Mouse (Mus musculus): Measurements from ENCODE around the gene Ddost. TPM values are rescaled to one million over a fixed set of nuclear protein-coding genes. Genes with fewer than 3 reads are reported as not detected.
"Not testable (repeated sequence)": the region's sequence is repeated elsewhere in the genome, so short reads cannot be mapped to it uniquely, and the experiment has no call there.

Gene Ddost
- polyA plus RNA-seq, 1 experiment from 2014 or later, result 178 TPM

DNA sequence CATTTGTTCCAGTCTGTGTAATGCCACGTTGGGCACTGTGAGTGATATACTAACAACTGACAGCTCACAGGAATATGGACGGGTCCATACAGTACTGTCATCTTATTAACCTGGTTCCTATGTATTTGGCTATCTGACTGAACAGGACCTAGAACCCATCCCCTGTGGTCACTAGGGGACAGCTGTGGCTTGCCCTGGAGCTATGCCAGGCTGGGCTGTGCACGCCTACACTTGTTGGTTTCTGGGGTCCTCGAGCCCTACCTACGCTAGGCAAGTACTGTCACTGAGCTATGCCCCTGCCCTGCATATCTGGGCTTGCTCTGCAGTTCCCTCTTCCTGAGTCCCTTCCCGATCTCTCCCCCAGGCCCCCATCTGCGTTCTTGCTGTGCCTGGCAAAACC is 17.0 kb downstream of the Ddost start:
- H3K9me3 ChIP-seq (ENCODE audit: control insufficient read depth), result no peaks in the 10 kb centered on the region
- H3K27ac ChIP-seq (ENCODE audit: low read depth, low read length), result no peak overlapping the region
- no peak overlapping the region for H3K4me3 ChIP-seq (ENCODE audit: low read depth, low read length)
- H3K27me3 ChIP-seq (replicated peaks; ENCODE audit: control insufficient read depth, insufficient read depth, low read length), result no peaks in the 10 kb centered on the region
- peaks cover 3% of the 10 kb centered on the region; the same call in 1 of the 2 replicates for H3K4me1 ChIP-seq (replicated peaks; ENCODE audit: control insufficient read depth, insufficient read depth, low read length)
- no peak for TF ChIP-seq CTCF (IDR thresholded peaks at IDR 0.05; ENCODE audit: low read depth)
- H3K4me2 ChIP-seq (replicated peaks; ENCODE audit: low read depth), result no peak overlapping the region
- peaks cover 19% of the 10 kb centered on the region for H3K36me3 ChIP-seq (ENCODE audit: control insufficient read depth, insufficient read depth)
- 80% methylated on average over 7 of the region's 7 CpGs for WGBS
- H3K9ac ChIP-seq (ENCODE audit: low read depth, low read length), result no peak overlapping the region
- no peak for ATAC-seq

DNA sequence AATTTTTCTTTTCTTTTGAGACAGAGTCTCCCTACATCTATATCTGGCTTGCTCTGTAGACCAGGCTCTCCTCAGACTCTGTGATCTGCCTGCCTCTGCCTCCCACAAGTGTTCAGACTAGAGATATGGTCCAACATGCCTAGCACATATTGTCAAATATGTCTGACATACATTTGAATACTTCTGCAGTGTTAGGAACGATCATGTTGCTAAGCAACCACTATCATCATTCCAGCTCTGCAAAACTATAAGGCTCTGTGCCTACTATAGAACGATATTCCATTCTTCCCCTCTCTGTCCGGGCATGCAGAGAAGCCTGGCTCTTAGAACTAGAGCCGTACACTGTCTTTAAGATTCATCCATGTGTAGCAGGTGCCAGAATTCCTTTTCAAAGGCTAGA is 18.2 kb downstream of the Ddost start:
- WGBS, result 58% methylated on average over 4 of the region's 4 CpGs
- Histone ChIP-seq H3K4me1 (replicated peaks; ENCODE audit: control insufficient read depth, insufficient read depth, low read length) (peaks cover 4% of the 10 kb centered on the region; the same call in 1 of the 2 replicates), H3K9me3 (ENCODE audit: control insufficient read depth) (no peaks in the 10 kb centered on the region), H3K4me3 (ENCODE audit: low read depth, low read length) (no peak overlapping the region), H3K27ac (ENCODE audit: low read depth, low read length) (no peak overlapping the region), H3K4me2 (replicated peaks; ENCODE audit: low read depth) (no peak overlapping the region), H3K36me3 (ENCODE audit: control insufficient read depth, insufficient read depth) (peaks cover 10% of the 10 kb centered on the region; the same call in 1 of the 2 replicates), H3K27me3 (replicated peaks; ENCODE audit: control insufficient read depth, insufficient read depth, low read length) (no peaks in the 10 kb centered on the region), H3K9ac (ENCODE audit: low read depth, low read length) (no peak overlapping the region)
- no peak for ATAC-seq
- TF ChIP-seq CTCF (IDR thresholded peaks at IDR 0.05; ENCODE audit: low read depth), result no peak

DNA sequence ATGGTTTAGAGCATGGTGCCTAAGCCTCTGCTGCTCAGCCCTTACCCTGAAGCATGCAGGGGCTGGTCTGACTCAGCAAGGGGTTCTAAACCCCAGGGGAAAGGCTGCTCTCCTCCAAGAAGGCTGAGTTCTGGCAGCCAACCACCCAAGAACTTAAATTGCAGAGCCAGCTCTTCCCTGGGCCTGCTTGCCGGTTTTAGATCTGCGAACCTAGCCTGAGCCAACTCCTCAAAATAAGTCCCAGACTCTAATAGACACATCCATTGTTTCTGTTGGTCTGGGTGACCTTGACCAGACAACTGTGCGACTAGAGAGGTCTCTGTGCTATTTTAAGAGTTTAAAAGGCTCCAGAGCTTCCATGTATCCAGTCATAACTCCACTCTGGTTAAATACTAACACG is 19.2 kb downstream of the Ddost start:
- no peak overlapping the region for H3K9ac ChIP-seq (ENCODE audit: low read depth, low read length)
- H3K36me3 ChIP-seq (ENCODE audit: control insufficient read depth, insufficient read depth), result peaks cover 5% of the 10 kb centered on the region; the same call in 1 of the 2 replicates
- ATAC-seq, result no peak
- 37% methylated on average over 4 of the region's 4 CpGs for WGBS
- no peaks in the 10 kb centered on the region for H3K27me3 ChIP-seq (replicated peaks; ENCODE audit: control insufficient read depth, insufficient read depth, low read length)
- no peak for TF ChIP-seq CTCF (IDR thresholded peaks at IDR 0.05; ENCODE audit: low read depth)
- H3K4me2 ChIP-seq (replicated peaks; ENCODE audit: low read depth), result no peak overlapping the region
- peaks cover 4% of the 10 kb centered on the region; the same call in 1 of the 2 replicates for H3K4me1 ChIP-seq (replicated peaks; ENCODE audit: control insufficient read depth, insufficient read depth, low read length)
- no peaks in the 10 kb centered on the region for H3K9me3 ChIP-seq (ENCODE audit: control insufficient read depth)
- no peak overlapping the region for H3K27ac ChIP-seq (ENCODE audit: low read depth, low read length)
- no peak overlapping the region for H3K4me3 ChIP-seq (ENCODE audit: low read depth, low read length)

DNA sequence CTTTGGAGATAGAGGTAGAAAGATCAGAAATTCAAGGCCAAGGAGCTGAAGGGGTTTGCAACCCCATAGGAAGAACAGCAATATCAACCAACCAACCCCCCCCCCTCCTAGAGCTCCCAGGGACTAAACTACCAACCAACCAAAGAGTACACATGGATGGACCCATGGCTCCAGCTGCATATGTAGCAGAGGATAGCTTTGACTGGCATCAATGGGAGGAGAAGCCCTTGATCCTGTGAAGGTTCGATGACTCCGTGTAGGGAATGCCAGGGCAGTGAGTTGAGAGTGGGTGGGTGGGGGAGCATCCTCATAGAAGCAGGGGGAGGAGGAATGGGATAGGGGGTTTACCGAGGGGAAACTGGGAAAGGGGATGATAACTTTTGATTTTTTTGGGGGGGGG is 19.9 kb downstream of the Ddost start:
- no peak for ATAC-seq
- Histone ChIP-seq H3K27me3 (replicated peaks; ENCODE audit: control insufficient read depth, insufficient read depth, low read length) (no peaks in the 10 kb centered on the region), H3K9ac (ENCODE audit: low read depth, low read length) (no peak overlapping the region), H3K4me2 (replicated peaks; ENCODE audit: low read depth) (no peak overlapping the region), H3K4me1 (replicated peaks; ENCODE audit: control insufficient read depth, insufficient read depth, low read length) (peaks cover 4% of the 10 kb centered on the region; the same call in 1 of the 2 replicates), H3K27ac (ENCODE audit: low read depth, low read length) (no peak overlapping the region), H3K9me3 (ENCODE audit: control insufficient read depth) (no peaks in the 10 kb centered on the region), H3K36me3 (ENCODE audit: control insufficient read depth, insufficient read depth) (peaks cover 5% of the 10 kb centered on the region; the same call in 1 of the 2 replicates), H3K4me3 (ENCODE audit: low read depth, low read length) (no peak overlapping the region)
- WGBS, result 87% methylated on average over 3 of the region's 3 CpGs
- no peak for TF ChIP-seq CTCF (IDR thresholded peaks at IDR 0.05; ENCODE audit: low read depth)

DNA sequence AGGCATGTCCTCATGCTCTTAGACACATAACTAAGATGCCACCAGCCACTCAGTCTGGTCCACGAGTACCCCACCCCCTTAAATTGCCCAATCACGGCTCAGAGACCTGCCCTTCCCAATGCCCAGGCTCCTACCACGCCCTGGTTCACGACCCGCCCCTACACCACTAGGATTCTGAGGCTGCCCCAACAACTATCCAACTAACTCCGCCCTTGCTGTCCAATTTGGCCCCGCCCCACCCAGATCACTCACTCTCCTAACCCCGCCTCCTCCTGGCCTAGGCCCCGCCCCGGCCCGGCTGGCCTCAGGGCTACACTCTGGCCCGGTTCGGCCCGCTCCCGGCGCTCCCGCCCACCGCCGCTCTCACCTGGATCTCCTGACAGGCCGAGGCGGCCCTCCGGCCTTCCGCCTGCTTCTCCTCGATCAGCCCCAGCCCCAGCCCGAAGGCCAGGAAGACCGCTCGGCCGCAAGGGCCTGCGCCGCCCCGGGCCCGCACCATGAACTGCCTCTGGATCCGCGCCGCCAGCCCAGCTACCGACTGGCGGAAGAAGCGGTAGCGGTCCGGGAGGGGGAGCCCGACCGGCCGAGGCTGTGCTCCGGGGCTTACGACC is 21.0 kb downstream of the Ddost start:
- TF ChIP-seq CTCF (IDR thresholded peaks at IDR 0.05; ENCODE audit: low read depth), result no peak
- H3K9ac ChIP-seq (ENCODE audit: low read depth, low read length), result peak overlapping the region; percentile 99
- peaks cover 4% of the 10 kb centered on the region; the same call in 1 of the 2 replicates for H3K4me1 ChIP-seq (replicated peaks; ENCODE audit: control insufficient read depth, insufficient read depth, low read length)
- H3K4me3 ChIP-seq (ENCODE audit: low read depth, low read length), result peak overlapping the region; percentile 96
- peak overlapping the region; percentile 78 for H3K4me2 ChIP-seq (replicated peaks; ENCODE audit: low read depth)
- H3K27me3 ChIP-seq (replicated peaks; ENCODE audit: control insufficient read depth, insufficient read depth, low read length), result no peaks in the 10 kb centered on the region
- peak overlapping the region; percentile 100 for H3K27ac ChIP-seq (ENCODE audit: low read depth, low read length)
- WGBS, result under 1% methylated on average over 43 of the region's 45 CpGs
- H3K9me3 ChIP-seq (ENCODE audit: control insufficient read depth), result no peaks in the 10 kb centered on the region
- peak; percentile 89 for ATAC-seq
- H3K36me3 ChIP-seq (ENCODE audit: control insufficient read depth, insufficient read depth), result peaks cover 1% of the 10 kb centered on the region; the same call in 1 of the 2 replicates

DNA sequence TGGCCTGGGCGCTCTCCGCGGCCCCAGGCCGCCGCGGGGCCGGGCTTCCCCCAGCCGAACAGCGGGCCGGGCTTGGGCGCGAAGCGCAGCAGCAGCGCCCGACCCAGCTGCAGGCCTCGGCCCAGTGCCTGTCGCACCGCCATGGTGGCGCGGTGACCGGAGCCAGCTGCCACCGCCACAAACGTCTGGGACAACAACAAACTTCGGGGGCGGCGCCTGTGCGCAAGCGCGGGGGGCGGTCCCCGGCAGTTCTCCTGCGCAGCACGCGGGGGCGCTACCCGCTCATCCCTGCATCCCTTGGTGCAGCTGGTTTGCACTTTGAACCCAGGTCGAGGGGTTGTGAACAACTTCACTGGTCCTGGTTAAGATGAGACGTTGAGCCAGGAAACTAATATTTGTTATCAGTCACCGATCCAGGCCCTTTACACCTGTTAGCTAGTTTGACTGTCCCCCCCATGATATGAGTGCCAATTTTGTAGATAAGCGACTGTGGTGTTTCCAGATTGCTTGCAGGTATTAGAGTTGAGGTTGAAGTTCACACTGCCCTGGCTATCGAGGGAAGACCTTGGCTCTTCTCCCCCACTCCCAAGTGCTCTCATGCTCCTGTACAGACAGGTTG is 21.7 kb downstream of the Ddost start, which contains the start of gene Pink1:
Gene Pink1 (minus strand): TSS at position 231 of the 619 bp plus-strand sequence.
- Histone ChIP-seq H3K4me3 (ENCODE audit: low read depth, low read length) (peak within 1 kb of the TSS; percentile 96), H3K27me3 (replicated peaks; ENCODE audit: control insufficient read depth, insufficient read depth, low read length) (no peaks in the 10 kb centered on the region), H3K36me3 (ENCODE audit: control insufficient read depth, insufficient read depth) (no peaks in the 10 kb centered on the region), H3K4me2 (replicated peaks; ENCODE audit: low read depth) (peak within 1 kb of the TSS; percentile 78), H3K9ac (ENCODE audit: low read depth, low read length) (peak within 1 kb of the TSS; percentile 99), H3K27ac (ENCODE audit: low read depth, low read length) (peak within 1 kb of the TSS; percentile 100), H3K4me1 (replicated peaks; ENCODE audit: control insufficient read depth, insufficient read depth, low read length) (peaks cover 4% of the 10 kb centered on the region; the same call in 1 of the 2 replicates), H3K9me3 (ENCODE audit: control insufficient read depth) (no peaks in the 10 kb centered on the region)
- ATAC-seq, result peak; percentile 74
- peak; percentile 97 for TF ChIP-seq CTCF (IDR thresholded peaks at IDR 0.05; ENCODE audit: low read depth)
- WGBS, result 2% methylated on average over 41 of the region's 41 CpGs

DNA sequence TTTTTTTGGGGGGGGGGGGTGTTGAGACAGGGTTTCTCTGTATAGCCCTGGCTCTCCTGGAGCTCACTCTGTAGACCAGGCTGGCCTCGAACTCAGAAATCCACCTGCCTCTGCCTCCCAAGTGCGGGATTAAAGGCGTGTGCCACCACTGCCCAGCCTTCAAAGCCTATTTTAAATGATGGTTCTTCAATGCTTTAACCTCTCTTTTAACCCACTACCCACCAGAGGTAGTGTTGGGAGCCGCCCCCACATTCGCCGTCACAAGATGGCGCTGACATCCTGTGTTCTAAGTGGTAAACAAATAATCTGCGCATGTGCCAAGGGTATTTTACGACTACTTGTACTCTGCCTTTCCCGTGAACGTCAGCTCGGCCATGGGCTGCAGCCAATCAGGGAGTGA is 22.6 kb downstream of the Ddost start:
- H3K4me2 ChIP-seq (replicated peaks; ENCODE audit: low read depth); H3K9ac ChIP-seq (ENCODE audit: low read depth, low read length); H3K9me3 ChIP-seq (ENCODE audit: control insufficient read depth); ATAC-seq; H3K4me3 ChIP-seq (ENCODE audit: low read depth, low read length); H3K4me1 ChIP-seq (replicated peaks; ENCODE audit: control insufficient read depth, insufficient read depth, low read length); H3K36me3 ChIP-seq (ENCODE audit: control insufficient read depth, insufficient read depth); H3K27ac ChIP-seq (ENCODE audit: low read depth, low read length); H3K27me3 ChIP-seq (replicated peaks; ENCODE audit: control insufficient read depth, insufficient read depth, low read length): not testable (repeated sequence)
- 68% methylated on average over 7 of the region's 12 CpGs for WGBS
